Mouse (Mus musculus): ENCODE measurements at regions not wholly inside any gene's neighbourhood (a gene's known extent, or its start where the extent isn't known, plus 50 kb on each side); places are given as distances from the start of the nearest gene placed in this dataset.

GRCm38 (mm10) chr15:102776218-102776850 lies 54.4 kb upstream of the Calcoco1 start:
- 51% methylated on average over 11 of the region's 11 CpGs for WGBS
- no peaks in the 10 kb centered on the region for H3K36me3 ChIP-seq (ENCODE audit: control insufficient read depth, insufficient read depth, low read length)
- no peak for ATAC-seq
- no peaks in the 10 kb centered on the region for H3K27me3 ChIP-seq (replicated peaks; ENCODE audit: control insufficient read depth, insufficient read depth, low read length)
- DNase-seq (ENCODE audit: low spot score) = peak; percentile 20
- H3K9ac ChIP-seq (ENCODE audit: low read length) = no peak overlapping the region
- no peaks in the 10 kb centered on the region for H3K4me1 ChIP-seq (ENCODE audit: control insufficient read depth, insufficient read depth, low read length)
- H3K4me3 ChIP-seq (ENCODE audit: low read depth, low read length) = no peak overlapping the region
- H3K27ac ChIP-seq (ENCODE audit: low read depth, low read length) = no peak overlapping the region
- H3K9me3 ChIP-seq (replicated peaks; ENCODE audit: control insufficient read depth, low read length) = no peaks in the 10 kb centered on the region
- no peak overlapping the region for H3K4me2 ChIP-seq (ENCODE audit: low read length)

GRCm38 (mm10) chr15:102780626-102781025 lies 58.6 kb upstream of the Calcoco1 start:
- Histone ChIP-seq H3K9ac (ENCODE audit: low read length) (no peak overlapping the region), H3K4me1 (ENCODE audit: control insufficient read depth, insufficient read depth, low read length) (no peaks in the 10 kb centered on the region), H3K4me2 (ENCODE audit: low read length) (no peak overlapping the region), H3K9me3 (replicated peaks; ENCODE audit: control insufficient read depth, low read length) (no peaks in the 10 kb centered on the region), H3K36me3 (ENCODE audit: control insufficient read depth, insufficient read depth, low read length) (no peaks in the 10 kb centered on the region), H3K27me3 (replicated peaks; ENCODE audit: control insufficient read depth, insufficient read depth, low read length) (no peaks in the 10 kb centered on the region), H3K27ac (ENCODE audit: low read depth, low read length) (no peak overlapping the region), H3K4me3 (ENCODE audit: low read depth, low read length) (no peak overlapping the region)
- 77% methylated on average over 6 of the region's 6 CpGs for WGBS
- DNase-seq (ENCODE audit: low spot score) (no peak), ATAC-seq (no peak)

- peaks cover 3% of the 10 kb centered on the region for H3K4me1 ChIP-seq (ENCODE audit: control insufficient read depth, insufficient read depth, low read length)
- DNase-seq (ENCODE audit: low spot score) = no peak
- H3K9me3 ChIP-seq (replicated peaks; ENCODE audit: control insufficient read depth, low read length) = no peaks in the 10 kb centered on the region
- H3K9ac ChIP-seq (ENCODE audit: low read length) = no peak overlapping the region
- H3K27ac ChIP-seq (ENCODE audit: low read depth, low read length) = no peak overlapping the region
- ATAC-seq = no peak
- H3K4me2 ChIP-seq (ENCODE audit: low read length) = no peak overlapping the region
- WGBS = 65% methylated on average over 9 of the region's 9 CpGs
- no peaks in the 10 kb centered on the region for H3K36me3 ChIP-seq (ENCODE audit: control insufficient read depth, insufficient read depth, low read length)
- no peak overlapping the region for H3K4me3 ChIP-seq (ENCODE audit: low read depth, low read length)
- H3K27me3 ChIP-seq (replicated peaks; ENCODE audit: control insufficient read depth, insufficient read depth, low read length) = no peaks in the 10 kb centered on the region
These were observed 61.2 kb upstream of the Calcoco1 start for GRCm38 (mm10) chr15:102782988-102783799.

- Histone ChIP-seq H3K4me1 (ENCODE audit: control insufficient read depth, insufficient read depth, low read length) (peaks cover 14% of the 10 kb centered on the region), H3K4me3 (ENCODE audit: low read depth, low read length) (no peak overlapping the region), H3K36me3 (ENCODE audit: control insufficient read depth, insufficient read depth, low read length) (no peaks in the 10 kb centered on the region), H3K9ac (ENCODE audit: low read length) (no peak overlapping the region), H3K4me2 (ENCODE audit: low read length) (no peak overlapping the region), H3K27ac (ENCODE audit: low read depth, low read length) (no peak overlapping the region), H3K27me3 (replicated peaks; ENCODE audit: control insufficient read depth, insufficient read depth, low read length) (no peaks in the 10 kb centered on the region), H3K9me3 (replicated peaks; ENCODE audit: control insufficient read depth, low read length) (no peaks in the 10 kb centered on the region)
- ATAC-seq = no peak
- WGBS = 33% methylated on average over 10 of the region's 10 CpGs
- peak; percentile 71 for DNase-seq (ENCODE audit: low spot score)
These were observed 63.3 kb upstream of the Calcoco1 start for GRCm38 (mm10) chr15:102785055-102785820.

GRCm38 (mm10) chr15:102788846-102789518 lies 67.0 kb upstream of the Calcoco1 start:
- Histone ChIP-seq H3K9ac (ENCODE audit: low read length) (peak overlapping the region; percentile 41; the same call in 1 of the 2 replicates), H3K9me3 (replicated peaks; ENCODE audit: control insufficient read depth, low read length) (no peaks in the 10 kb centered on the region), H3K4me1 (ENCODE audit: control insufficient read depth, insufficient read depth, low read length) (peaks cover 20% of the 10 kb centered on the region), H3K27ac (ENCODE audit: low read depth, low read length) (peak overlapping the region; percentile 89), H3K36me3 (ENCODE audit: control insufficient read depth, insufficient read depth, low read length) (no peaks in the 10 kb centered on the region), H3K27me3 (replicated peaks; ENCODE audit: control insufficient read depth, insufficient read depth, low read length) (no peaks in the 10 kb centered on the region), H3K4me2 (ENCODE audit: low read length) (peak overlapping the region; percentile 36), H3K4me3 (ENCODE audit: low read depth, low read length) (0 out of 2 replicates have a peak overlapping the region, but pooled peaks have one; percentile 1)
- 15% methylated on average over 7 of the region's 7 CpGs for WGBS
- peak; percentile 94 for ATAC-seq
- DNase-seq (ENCODE audit: low spot score) = peak; percentile 94

GRCm38 (mm10) chr15:102797020-102797618 lies 75.1 kb upstream of the Calcoco1 start:
- peak overlapping the region; percentile 17; the same call in 1 of the 2 replicates for H3K4me2 ChIP-seq (ENCODE audit: low read length)

GRCm38 (mm10) chr15:102800049-102800448 lies 78.1 kb upstream of the Calcoco1 start:
- H3K36me3 ChIP-seq (ENCODE audit: control insufficient read depth, insufficient read depth, low read length) = no peaks in the 10 kb centered on the region
- no peaks in the 10 kb centered on the region for H3K27me3 ChIP-seq (replicated peaks; ENCODE audit: control insufficient read depth, insufficient read depth, low read length)
- no peak overlapping the region for H3K9ac ChIP-seq (ENCODE audit: low read length)
- no peak overlapping the region for H3K27ac ChIP-seq (ENCODE audit: low read depth, low read length)
- 83% methylated on average over 4 of the region's 4 CpGs for WGBS
- no peak for ATAC-seq
- no peak overlapping the region for H3K4me3 ChIP-seq (ENCODE audit: low read depth, low read length)
- H3K4me2 ChIP-seq (ENCODE audit: low read length) = no peak overlapping the region
- peaks cover 2% of the 10 kb centered on the region; the same call in 1 of the 2 replicates for H3K4me1 ChIP-seq (ENCODE audit: control insufficient read depth, insufficient read depth, low read length)
- H3K9me3 ChIP-seq (replicated peaks; ENCODE audit: control insufficient read depth, low read length) = no peaks in the 10 kb centered on the region
- DNase-seq (ENCODE audit: low spot score) = no peak

More at GRCm38 (mm10) chr15:102797020-102797618, 75.1 kb upstream of the Calcoco1 start:
- no peaks in the 10 kb centered on the region for H3K27me3 ChIP-seq (replicated peaks; ENCODE audit: control insufficient read depth, insufficient read depth, low read length)
- WGBS = 51% methylated on average over 5 of the region's 5 CpGs
- H3K9ac ChIP-seq (ENCODE audit: low read length) = no peak overlapping the region
- peaks cover 2% of the 10 kb centered on the region; the same call in 1 of the 2 replicates for H3K4me1 ChIP-seq (ENCODE audit: control insufficient read depth, insufficient read depth, low read length)
- DNase-seq (ENCODE audit: low spot score) (peak; percentile 79), ATAC-seq (peak; percentile 48; the same call in 1 of the 2 replicates)
- H3K9me3 ChIP-seq (replicated peaks; ENCODE audit: control insufficient read depth, low read length) = no peaks in the 10 kb centered on the region
- H3K36me3 ChIP-seq (ENCODE audit: control insufficient read depth, insufficient read depth, low read length) = no peaks in the 10 kb centered on the region
- H3K27ac ChIP-seq (ENCODE audit: low read depth, low read length) = peak overlapping the region; percentile 59
- H3K4me3 ChIP-seq (ENCODE audit: low read depth, low read length) = no peak overlapping the region

GRCm38 (mm10) chr15:102802265-102802813 lies 80.4 kb upstream of the Calcoco1 start:
- Histone ChIP-seq H3K36me3 (ENCODE audit: control insufficient read depth, insufficient read depth, low read length) (no peaks in the 10 kb centered on the region), H3K4me1 (ENCODE audit: control insufficient read depth, insufficient read depth, low read length) (peaks cover 2% of the 10 kb centered on the region; the same call in 1 of the 2 replicates), H3K27me3 (replicated peaks; ENCODE audit: control insufficient read depth, insufficient read depth, low read length) (no peaks in the 10 kb centered on the region), H3K4me3 (ENCODE audit: low read depth, low read length) (no peak overlapping the region), H3K4me2 (ENCODE audit: low read length) (no peak overlapping the region), H3K27ac (ENCODE audit: low read depth, low read length) (no peak overlapping the region), H3K9me3 (replicated peaks; ENCODE audit: control insufficient read depth, low read length) (no peaks in the 10 kb centered on the region), H3K9ac (ENCODE audit: low read length) (no peak overlapping the region)
- ATAC-seq (no peak), DNase-seq (ENCODE audit: low spot score) (no peak)
- WGBS = 75% methylated on average over 8 of the region's 8 CpGs
